Mouse (Mus musculus) limb, embryonic 10.5 days (tissue): ENCODE results near the gene Olfr665. TPM values are rescaled to one million over a fixed set of nuclear protein-coding genes. Genes with fewer than 3 reads are reported as not detected.

ENCODE experiments used
- polyA plus RNA-seq: library from polyadenylated mRNA; unstranded; fragments of >200 nt; fragmentation: Nextera tagmentation; extraction: Ambion mirVana; gene quantifications from 2 replicates; pipeline ENCODE4 v1.2.1, GENCODE M21; 2016

The Olfr665 gene
- polyA plus RNA-seq, 1 experiment from 2014 or later: not detected

Other genes starting within 250 kb of the Olfr665 start
- not detected in 2 replicates for gene Olfr658, start 230.7 kb upstream of the Olfr665 start, polyA plus RNA-seq
- not detected in 2 replicates for gene Olfr659, start 211.3 kb upstream of the Olfr665 start, polyA plus RNA-seq
- not detected in 2 replicates for gene Olfr661, start 191.5 kb upstream of the Olfr665 start, polyA plus RNA-seq
- not detected in 2 replicates for gene Usp17le, start 100.6 kb upstream of the Olfr665 start, polyA plus RNA-seq
- not detected in 2 replicates for gene Usp17lb, start 35.4 kb upstream of the Olfr665 start, polyA plus RNA-seq
- not detected in 2 replicates for gene Usp17la, start 21.0 kb upstream of the Olfr665 start, polyA plus RNA-seq
- not detected in 2 replicates for gene Olfr666, start 17.9 kb downstream of the Olfr665 start, polyA plus RNA-seq
- gene Olfr667, start 43.5 kb downstream of the Olfr665 start, polyA plus RNA-seq: not detected in 2 replicates
- gene Olfr668, start 50.0 kb downstream of the Olfr665 start, polyA plus RNA-seq: not detected in 2 replicates
- not detected in 2 replicates for gene Olfr669, start 56.2 kb downstream of the Olfr665 start, polyA plus RNA-seq
- not detected in 2 replicates for gene Olfr670, start 84.6 kb downstream of the Olfr665 start, polyA plus RNA-seq
- gene Olfr671, start 101.1 kb downstream of the Olfr665 start, polyA plus RNA-seq: not detected in 2 replicates
- not detected in 2 replicates for gene Olfr672, start 124.0 kb downstream of the Olfr665 start, polyA plus RNA-seq
- gene Olfr675, start 150.4 kb downstream of the Olfr665 start, polyA plus RNA-seq: not detected in 2 replicates
- not detected in 2 replicates for gene Olfr676, start 154.7 kb downstream of the Olfr665 start, polyA plus RNA-seq
- not detected in 2 replicates for gene Olfr677, start 173.3 kb downstream of the Olfr665 start, polyA plus RNA-seq
- gene Olfr678, start 186.4 kb downstream of the Olfr665 start, polyA plus RNA-seq: not detected in 2 replicates
- not detected in 2 replicates for gene Olfr679, start 203.2 kb downstream of the Olfr665 start, polyA plus RNA-seq
- not detected in 2 replicates for gene Olfr680-ps1, start 214.8 kb downstream of the Olfr665 start, polyA plus RNA-seq
- not detected in 2 replicates for gene Olfr681, start 238.8 kb downstream of the Olfr665 start, polyA plus RNA-seq